Mouse (Mus musculus) liver, postnatal 0 days (tissue): ENCODE measurements around the gene Usp31. TPM values are rescaled to one million over a fixed set of nuclear protein-coding genes. Genes with fewer than 3 reads are reported as not detected.

Experiments
- ATAC-seq: fragments of 200-750 bp; cut with Nextera tagmentation; 2 replicates; pipeline ENCODE4 v1.8.0; 2017; ENCODE audit warnings: mild to moderate bottlenecking, moderate library complexity
- DNase-seq: peaks from one replicate; pipeline ENCODE4 v3.0.0-alpha.2; 2016
- H3K27ac ChIP-seq: fragments of 300-500 bp; sonication (generic); 2 replicates; pipeline ENCODE4 v1.5.1; 2014; ENCODE audit warnings: antibody characterized with exemption, moderate library complexity, mild to moderate bottlenecking, low read depth
- H3K27me3 ChIP-seq: fragments of 300-500 bp; sonication (generic); 2 replicates; pipeline ENCODE4 v1.6.1; 2014; ENCODE audit warnings: low read length, control low read depth, mixed read lengths; ENCODE audit not compliant: insufficient read depth
- H3K36me3 ChIP-seq: fragments of 300-500 bp; sonication (generic); replicated peaks from 2 replicates; pipeline ENCODE4 v1.6.1; 2014; ENCODE audit warnings: mild to moderate bottlenecking, control low read depth, low read length, moderate library complexity, mixed read lengths; ENCODE audit not compliant: insufficient read depth
- H3K4me1 ChIP-seq: fragments of 300-500 bp; sonication (generic); 2 replicates; pipeline ENCODE4 v1.6.1; 2014; ENCODE audit warnings: antibody characterized with exemption, mild to moderate bottlenecking, control low read depth; ENCODE audit not compliant: insufficient read depth
- H3K4me2 ChIP-seq: fragments of 300-500 bp; sonication (generic); 2 replicates; pipeline ENCODE4 v1.6.1; 2014; ENCODE audit warnings: low read depth, mild to moderate bottlenecking, low read length, moderate library complexity, mixed read lengths
- H3K4me3 ChIP-seq: fragments of 300-500 bp; sonication (generic); 2 replicates; pipeline ENCODE4 v1.5.1; 2014; ENCODE audit warnings: low read depth, low read length
- H3K9ac ChIP-seq: fragments of 300-500 bp; sonication (generic); replicated peaks from 2 replicates; pipeline ENCODE4 v1.6.1; 2014; ENCODE audit warnings: mild to moderate bottlenecking, moderate library complexity
- H3K9me3 ChIP-seq: fragments of 300-500 bp; sonication (generic); 2 replicates; pipeline ENCODE4 v1.6.1; 2016; ENCODE audit warnings: mild to moderate bottlenecking, control low read depth, low read length, mixed read lengths
- CTCF ChIP-seq: sonication (generic); IDR thresholded peaks from 2 replicates; pipeline ENCODE4 v1.5.1; 2016; ENCODE audit warnings: antibody characterized with exemption, low read depth
- EP300 ChIP-seq: IDR thresholded peaks from 2 replicates; pipeline ENCODE4 v1.6.1; 2016; ENCODE audit warnings: antibody characterized with exemption, low read depth, mild to moderate bottlenecking
- WGBS: fragments of 180-500 bp; shearing (Covaris S2); extraction: QIAGEN DNeasy Blood & Tissue Kit; methylation state at CpG from one replicate; pipeline ENCODE4 v1.1.7; 2014; ENCODE audit not compliant: insufficient replicate concordance; 5-methylcytosine and 5-hydroxymethylcytosine counted together
- polyA plus RNA-seq: library from polyadenylated mRNA; unstranded; fragments of >200 nt; fragmentation: Nextera tagmentation; extraction: Ambion mirVana; gene quantifications from 2 replicates; pipeline ENCODE4 v1.2.1, GENCODE M21; 2015

Gene Usp31
- polyA plus RNA-seq, 1 experiment from 2014 or later = 0.46 TPM

DNA sequence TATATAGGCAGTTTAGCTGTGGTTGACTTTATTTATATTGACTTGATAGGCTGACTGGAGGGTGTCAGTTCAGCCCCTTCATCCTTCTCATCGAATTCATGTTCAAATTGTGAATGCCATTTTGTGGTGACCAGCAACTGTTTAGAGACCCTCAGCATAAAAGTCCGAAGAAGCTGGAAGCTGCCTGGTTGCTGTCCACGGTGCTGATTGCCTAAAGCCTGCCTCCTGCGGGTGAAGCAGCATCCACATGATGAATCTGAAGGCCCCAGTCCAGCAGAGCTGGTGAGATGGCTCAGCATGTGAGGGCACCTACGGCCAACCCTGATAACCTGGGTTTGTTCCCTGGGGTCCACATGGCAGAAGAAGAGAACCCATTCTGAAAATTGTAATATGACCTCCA is 23.2 kb upstream of the Usp31 start:
- ATAC-seq = no peak
- no peak for TF ChIP-seq EP300
- TF ChIP-seq CTCF = peak; percentile 19; the same call in 1 of the 2 replicates
- H3K27me3 ChIP-seq = peaks cover 19% of the 10 kb centered on the region
- H3K36me3 ChIP-seq = no peaks in the 10 kb centered on the region
- no peaks in the 10 kb centered on the region for H3K9me3 ChIP-seq
- no peak overlapping the region for H3K27ac ChIP-seq
- H3K4me3 ChIP-seq = no peak overlapping the region
- WGBS = 11% methylated on average over 5 of the region's 5 CpGs
- no peak overlapping the region for H3K4me2 ChIP-seq
- 0 out of 2 replicates have a peak, but pooled peaks cover 6% of the 10 kb centered on the region for H3K4me1 ChIP-seq
- no peak overlapping the region for H3K9ac ChIP-seq
- DNase-seq = peak; percentile 57

DNA sequence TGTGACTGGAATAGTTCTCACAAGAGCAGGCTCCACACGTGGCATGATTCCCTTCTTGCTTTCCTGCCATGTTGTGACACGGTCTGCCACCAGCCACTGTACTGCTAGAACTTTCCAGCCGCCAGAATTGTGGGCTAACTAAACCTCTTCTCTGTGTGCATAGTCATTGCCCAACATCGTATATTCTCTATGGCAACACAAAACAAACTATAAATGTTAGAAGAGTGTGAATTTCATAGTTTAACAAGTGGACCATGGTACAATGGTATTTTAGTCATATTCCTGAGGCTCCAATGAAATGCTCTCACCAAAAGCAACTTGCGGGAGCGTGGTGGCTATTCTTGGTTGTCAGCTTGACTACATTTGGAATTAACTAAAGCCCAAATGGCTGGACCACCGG is 10.0 kb upstream of the Usp31 start:
- no peak overlapping the region for H3K4me2 ChIP-seq
- H3K27me3 ChIP-seq = 0 out of 2 replicates have a peak, but pooled peaks cover under 1% of the 10 kb centered on the region
- no peaks in the 10 kb centered on the region for H3K9me3 ChIP-seq
- no peaks in the 10 kb centered on the region for H3K36me3 ChIP-seq
- H3K4me3 ChIP-seq = no peak overlapping the region
- no peak for ATAC-seq
- no peaks in the 10 kb centered on the region for H3K4me1 ChIP-seq
- no peak for DNase-seq
- no peak overlapping the region for H3K9ac ChIP-seq
- WGBS = 67% methylated on average over 7 of the region's 7 CpGs
- no peak for TF ChIP-seq CTCF
- no peak for TF ChIP-seq EP300
- no peak overlapping the region for H3K27ac ChIP-seq

DNA sequence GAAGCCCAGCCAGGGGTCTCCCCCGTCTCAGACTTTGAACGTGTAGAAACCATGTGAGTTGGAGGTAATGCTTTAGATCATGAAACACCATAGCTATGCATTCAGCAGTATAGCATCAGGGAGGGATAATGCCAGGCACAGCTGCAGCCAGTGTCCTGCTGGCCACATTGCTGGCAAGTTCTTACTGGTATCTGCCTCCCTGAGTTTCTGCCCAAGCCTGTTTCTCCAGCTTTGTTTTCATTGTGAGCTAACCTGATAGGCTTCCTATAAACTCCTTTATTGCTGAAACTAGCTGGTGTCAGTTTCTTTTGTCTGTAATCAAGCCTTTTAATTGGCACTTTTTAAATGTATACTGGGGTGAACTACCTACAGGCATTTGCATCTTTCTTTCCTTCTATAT is 4.1 kb upstream of the Usp31 start:
- TF ChIP-seq EP300 (no peak), CTCF (no peak)
- Histone ChIP-seq H3K9ac (no peak overlapping the region), H3K27me3 (peaks cover 16% of the 10 kb centered on the region), H3K4me3 (no peak overlapping the region), H3K4me2 (no peak overlapping the region), H3K9me3 (no peaks in the 10 kb centered on the region), H3K36me3 (no peaks in the 10 kb centered on the region), H3K4me1 (peaks cover 5% of the 10 kb centered on the region), H3K27ac (no peak overlapping the region)
- WGBS = 33% methylated on average over 2 of the region's 2 CpGs
- no peak for DNase-seq
- ATAC-seq = no peak

DNA sequence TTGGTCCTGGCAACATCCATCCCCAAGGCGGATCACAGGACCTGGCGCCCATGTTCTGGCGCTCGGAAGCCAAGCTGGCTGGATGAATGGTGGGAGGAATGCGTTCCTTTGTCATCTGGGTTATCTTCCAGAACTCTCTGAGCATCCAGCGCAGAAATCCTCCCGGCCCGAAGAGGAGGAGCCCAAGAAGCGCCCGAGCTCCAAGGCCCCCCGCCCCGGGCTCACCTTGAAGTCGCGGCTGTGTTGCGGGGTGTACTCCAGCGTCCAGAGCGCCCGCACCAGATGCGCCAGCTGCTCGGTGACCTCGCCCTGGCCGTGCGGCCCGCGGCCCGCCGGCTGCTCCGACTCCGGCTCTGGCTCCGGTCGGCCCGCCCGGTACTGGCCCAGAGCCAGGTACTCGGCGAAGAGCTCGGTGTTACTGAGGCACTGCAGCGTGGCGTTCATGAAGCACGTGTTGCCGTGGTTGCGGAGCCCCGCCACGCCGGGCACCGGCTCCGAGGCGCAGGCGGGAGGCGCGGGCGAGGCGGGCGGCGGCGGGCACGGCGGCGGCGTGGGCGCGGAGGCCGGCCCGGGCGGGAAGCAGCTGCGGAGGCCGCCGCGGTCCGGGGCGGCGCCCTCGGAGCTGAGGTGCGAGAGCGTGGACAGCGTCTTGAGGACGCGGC is 511 bp downstream of the Usp31 start:
- Histone ChIP-seq H3K27me3 (peaks cover 12% of the 10 kb centered on the region), H3K4me2 (peak overlapping the region; percentile 97), H3K36me3 (no peaks in the 10 kb centered on the region), H3K27ac (peak overlapping the region; percentile 46; the same call in 1 of the 2 replicates), H3K4me1 (peaks cover 14% of the 10 kb centered on the region), H3K9ac (peak overlapping the region; percentile 74), H3K9me3 (no peaks in the 10 kb centered on the region), H3K4me3 (peak overlapping the region; percentile 72)
- under 1% methylated on average over 59 of the region's 77 CpGs for WGBS
- ATAC-seq (peak; percentile 50), DNase-seq (peak; percentile 68)
- TF ChIP-seq EP300 (no peak), CTCF (no peak)

DNA sequence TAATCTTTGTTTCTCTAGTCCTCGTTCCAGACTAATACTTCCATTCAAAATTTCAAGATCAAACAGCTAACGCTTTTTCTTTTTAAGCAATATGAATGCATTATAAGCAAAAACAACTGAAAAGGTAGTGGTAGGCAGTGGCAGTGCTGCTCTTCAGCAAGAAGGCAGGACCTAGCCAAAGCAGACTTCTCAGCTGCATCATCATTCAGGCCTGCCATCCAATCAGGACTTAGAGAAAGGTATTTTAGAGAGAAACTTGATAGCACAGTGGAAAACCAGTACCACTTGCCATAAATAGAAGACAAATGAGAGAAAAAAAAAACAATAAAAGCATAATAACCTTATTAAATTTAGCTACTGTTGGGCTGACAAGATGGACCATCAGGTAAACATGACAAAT is 2.0 kb downstream of the Usp31 start:
- H3K4me2 ChIP-seq = no peak overlapping the region

DNA sequence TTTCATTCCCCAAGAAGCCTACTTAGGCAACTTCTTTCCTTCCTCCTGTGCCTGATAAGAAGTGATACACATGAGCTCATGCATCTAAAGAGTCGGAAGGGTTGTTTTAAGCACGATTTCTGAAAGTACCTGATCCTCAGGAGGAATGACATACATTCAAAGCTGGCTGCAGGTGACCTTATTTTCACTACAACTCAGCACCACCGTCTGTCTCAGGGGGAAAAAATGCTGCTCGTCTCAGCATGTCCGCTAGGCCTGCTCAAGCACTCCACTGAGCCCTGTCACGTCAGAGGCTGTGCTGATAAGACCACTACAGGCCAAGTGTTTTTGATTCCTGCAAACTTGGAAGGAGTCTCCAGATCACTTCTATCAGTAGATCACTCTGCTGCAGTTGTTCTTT is 5.1 kb downstream of the Usp31 start:
- no peak overlapping the region for H3K9ac ChIP-seq
- no peak overlapping the region for H3K27ac ChIP-seq
- WGBS = 45% methylated on average over 6 of the region's 6 CpGs
- no peak overlapping the region for H3K4me3 ChIP-seq
- peaks cover 17% of the 10 kb centered on the region for H3K4me1 ChIP-seq
- ATAC-seq (no peak), DNase-seq (no peak)
- H3K9me3 ChIP-seq = no peaks in the 10 kb centered on the region
- TF ChIP-seq EP300 (no peak), CTCF (no peak)
- H3K4me2 ChIP-seq = no peak overlapping the region
- no peaks in the 10 kb centered on the region for H3K27me3 ChIP-seq
- no peaks in the 10 kb centered on the region for H3K36me3 ChIP-seq

More for the DNA sequence above, 2.0 kb downstream of the Usp31 start:
- no peak for ATAC-seq
- Histone ChIP-seq H3K9ac (no peak overlapping the region), H3K36me3 (no peaks in the 10 kb centered on the region), H3K4me1 (peaks cover 14% of the 10 kb centered on the region), H3K27ac (no peak overlapping the region), H3K4me3 (no peak overlapping the region), H3K27me3 (peaks cover 7% of the 10 kb centered on the region; the same call in 1 of the 2 replicates), H3K9me3 (no peaks in the 10 kb centered on the region)
- WGBS = 87% methylated on average over 2 of the region's 2 CpGs
- no peak for DNase-seq
- TF ChIP-seq EP300 (no peak), CTCF (no peak)
